Mouse (Mus musculus): Measurements from ENCODE around the gene Bcor. TPM values are rescaled to one million over a fixed set of nuclear protein-coding genes. Genes with fewer than 3 reads are reported as not detected.
A peak's percentile ranks its signal among the peaks of the same experiment; 100 is the strongest.

Gene Bcor
- total RNA-seq, 1 experiment from 2014 or later, result 42.0 TPM

GRCm38 (mm10) chrX:12060848-12061247 is 99.3 kb downstream of the Bcor start:
- ATAC-seq (replicated peaks in 1 of 2; ENCODE audit: insufficient read depth in 1 of 2, low FRiP score in 2 of 2, low TSS enrichment in 1 of 2, low read depth in 1 of 2, poor library complexity in 2 of 2, severe bottlenecking in 2 of 2), result no peak

- ATAC-seq (replicated peaks in 1 of 2; ENCODE audit: insufficient read depth in 1 of 2, low FRiP score in 2 of 2, low TSS enrichment in 1 of 2, low read depth in 1 of 2, poor library complexity in 2 of 2, severe bottlenecking in 2 of 2), result no peak
Observed at GRCm38 (mm10) chrX:12057210-12057609, 102.9 kb downstream of the Bcor start.

DNA sequence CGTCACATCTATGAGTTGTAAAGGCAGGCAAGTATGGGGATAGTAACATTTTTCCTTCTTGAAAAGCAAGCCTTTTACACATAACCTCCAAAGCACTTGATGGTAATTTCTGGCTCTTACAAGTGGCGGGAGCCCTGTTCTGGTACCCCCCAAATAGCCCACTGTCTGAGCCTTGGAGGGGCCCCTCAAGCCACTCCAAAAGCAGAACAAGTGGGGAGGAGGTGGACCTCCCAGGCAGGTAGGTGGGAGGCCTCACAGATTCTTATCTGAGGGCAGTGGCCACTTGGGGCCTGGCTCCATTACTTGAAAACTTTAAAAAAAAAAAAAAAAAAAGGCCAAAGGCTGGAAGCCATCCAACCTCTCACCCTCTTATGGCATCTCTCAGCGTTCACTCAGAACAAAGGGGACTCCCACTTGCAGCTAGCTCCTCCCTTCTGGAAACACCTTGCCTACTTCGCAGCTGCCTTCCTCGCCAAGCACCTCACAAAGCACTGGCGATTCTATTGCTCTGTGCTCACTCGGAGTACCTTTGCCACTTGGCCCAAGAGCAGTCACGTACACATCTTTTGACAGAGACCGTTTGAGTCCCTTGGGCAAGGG is 106.7 kb downstream of the Bcor start:
- no peak for ATAC-seq (replicated peaks in 1 of 2; ENCODE audit: insufficient read depth in 1 of 2, low FRiP score in 2 of 2, low TSS enrichment in 1 of 2, low read depth in 1 of 2, poor library complexity in 2 of 2, severe bottlenecking in 2 of 2)

DNA sequence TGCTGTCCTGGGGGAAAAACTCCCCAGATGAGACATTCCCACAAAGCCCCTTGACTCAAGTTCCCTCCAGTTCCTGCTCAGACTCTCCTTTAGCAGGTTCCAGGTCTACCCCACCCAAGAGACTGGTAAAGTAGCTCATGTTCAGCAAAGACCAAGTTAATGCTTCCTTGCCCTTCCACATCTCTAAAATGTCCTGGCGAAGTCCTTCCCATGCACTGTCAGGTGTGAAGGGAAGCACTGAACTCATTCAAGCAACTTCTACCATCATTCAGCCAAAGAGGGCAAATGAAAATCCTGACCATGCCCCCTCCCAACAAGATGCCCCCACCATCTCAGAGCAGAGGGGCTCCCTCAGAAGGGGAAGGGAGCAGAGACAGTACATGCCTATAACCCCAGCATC is 107.5 kb downstream of the Bcor start:
- ATAC-seq (replicated peaks in 1 of 2; ENCODE audit: insufficient read depth in 1 of 2, low FRiP score in 2 of 2, low TSS enrichment in 1 of 2, low read depth in 1 of 2, poor library complexity in 2 of 2, severe bottlenecking in 2 of 2), result no peak

GRCm38 (mm10) chrX:12048721-12049120 is 111.4 kb downstream of the Bcor start:
- ATAC-seq (replicated peaks in 1 of 2; ENCODE audit: insufficient read depth in 1 of 2, low FRiP score in 2 of 2, low TSS enrichment in 1 of 2, low read depth in 1 of 2, poor library complexity in 2 of 2, severe bottlenecking in 2 of 2), result no peak

DNA sequence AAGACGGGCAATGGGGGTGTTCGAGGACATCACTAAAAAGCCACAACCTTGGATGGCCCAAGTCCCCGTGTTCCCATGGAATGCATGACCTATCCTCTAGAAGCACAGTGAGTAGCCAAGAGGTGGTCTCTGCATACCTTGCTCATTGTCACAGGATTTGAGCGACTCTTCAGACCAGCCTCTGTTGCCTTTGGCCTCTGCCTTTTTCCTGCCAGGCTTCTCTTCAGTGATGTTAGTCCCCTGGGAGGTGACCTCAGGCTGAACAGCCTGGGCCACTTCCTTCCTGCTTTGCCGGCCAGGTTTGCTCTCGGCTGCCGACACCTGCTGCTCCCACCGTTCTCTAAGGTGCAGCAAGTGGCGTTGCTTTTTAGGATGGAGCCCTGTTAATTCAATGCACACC is 112.0 kb downstream of the Bcor start:
- no peak for ATAC-seq (replicated peaks in 1 of 2; ENCODE audit: insufficient read depth in 1 of 2, low FRiP score in 2 of 2, low TSS enrichment in 1 of 2, low read depth in 1 of 2, poor library complexity in 2 of 2, severe bottlenecking in 2 of 2)

DNA sequence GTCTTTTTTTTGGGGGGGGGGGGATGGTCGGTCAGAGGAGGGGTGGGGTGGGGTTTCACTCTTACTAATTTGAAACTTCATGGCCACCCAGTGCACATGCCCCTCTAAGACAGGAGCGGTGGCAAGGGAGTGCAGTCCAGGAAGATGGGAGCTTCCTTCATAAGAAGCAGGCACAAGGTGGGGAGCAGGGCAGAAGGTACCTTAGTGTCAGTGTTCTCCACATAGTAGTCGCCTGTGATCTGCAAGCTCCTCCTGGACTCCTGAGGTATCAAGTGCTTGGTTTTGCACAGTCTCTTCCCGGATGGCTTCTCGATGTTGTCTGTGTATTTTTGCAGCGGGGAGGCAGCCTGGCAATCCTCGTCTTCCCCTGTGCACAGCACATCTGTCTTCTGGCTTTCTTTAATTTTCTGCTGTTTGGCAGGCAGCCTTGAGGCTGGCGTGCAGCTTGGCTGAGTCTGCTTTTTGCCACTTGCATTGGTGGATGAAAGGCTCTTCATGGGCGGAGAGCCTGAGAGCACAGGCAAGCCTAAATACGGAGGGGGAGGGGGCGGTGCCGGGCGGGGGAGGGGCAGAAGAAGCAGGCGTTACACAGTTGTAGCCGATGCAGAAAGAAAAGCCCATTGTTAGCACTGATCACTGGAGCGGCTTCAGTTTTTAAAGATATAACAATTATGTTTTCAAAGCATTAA is 112.8 kb downstream of the Bcor start:
- no peak for ATAC-seq (replicated peaks in 1 of 2; ENCODE audit: insufficient read depth in 1 of 2, low FRiP score in 2 of 2, low TSS enrichment in 1 of 2, low read depth in 1 of 2, poor library complexity in 2 of 2, severe bottlenecking in 2 of 2)

DNA sequence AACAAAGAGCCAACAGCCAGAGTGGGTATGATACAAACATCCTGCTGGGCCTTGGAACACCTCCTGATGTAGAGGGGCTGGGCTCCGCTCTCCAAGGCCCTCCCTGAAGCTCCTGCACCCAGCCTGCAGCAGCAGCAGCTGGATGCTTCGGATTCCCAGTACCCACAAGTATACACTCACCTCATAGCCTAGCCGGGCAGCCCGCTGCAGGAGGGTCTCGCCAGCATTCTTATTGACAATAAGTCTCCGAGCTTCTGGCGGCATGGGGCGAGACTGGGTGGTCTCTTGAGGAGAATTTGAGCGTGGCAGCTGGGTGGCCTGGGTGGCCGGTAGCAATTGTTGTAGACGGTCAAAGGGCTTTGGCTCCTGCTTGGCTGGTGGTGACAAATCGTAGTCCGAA is 113.5 kb downstream of the Bcor start:
- no peak for ATAC-seq (replicated peaks in 1 of 2; ENCODE audit: insufficient read depth in 1 of 2, low FRiP score in 2 of 2, low TSS enrichment in 1 of 2, low read depth in 1 of 2, poor library complexity in 2 of 2, severe bottlenecking in 2 of 2)

- ATAC-seq (replicated peaks in 1 of 2; ENCODE audit: insufficient read depth in 1 of 2, low FRiP score in 2 of 2, low TSS enrichment in 1 of 2, low read depth in 1 of 2, poor library complexity in 2 of 2, severe bottlenecking in 2 of 2), result no peak
Observed at GRCm38 (mm10) chrX:12043352-12043751, 116.8 kb downstream of the Bcor start.

- ATAC-seq (replicated peaks in 1 of 2; ENCODE audit: insufficient read depth in 1 of 2, low FRiP score in 2 of 2, low TSS enrichment in 1 of 2, low read depth in 1 of 2, poor library complexity in 2 of 2, severe bottlenecking in 2 of 2), result no peak
Observed at GRCm38 (mm10) chrX:12041453-12041852, 118.7 kb downstream of the Bcor start.

GRCm38 (mm10) chrX:12014726-12015464 is 145.3 kb downstream of the Bcor start:
- peak; percentile 75 to 81 for ATAC-seq (replicated peaks in 1 of 2; ENCODE audit: insufficient read depth in 1 of 2, low FRiP score in 2 of 2, low TSS enrichment in 1 of 2, low read depth in 1 of 2, poor library complexity in 2 of 2, severe bottlenecking in 2 of 2)

- ATAC-seq (replicated peaks in 1 of 2; ENCODE audit: insufficient read depth in 1 of 2, low FRiP score in 2 of 2, low TSS enrichment in 1 of 2, low read depth in 1 of 2, poor library complexity in 2 of 2, severe bottlenecking in 2 of 2), result no peak
Observed at GRCm38 (mm10) chrX:12010660-12011059, 149.5 kb downstream of the Bcor start.

DNA sequence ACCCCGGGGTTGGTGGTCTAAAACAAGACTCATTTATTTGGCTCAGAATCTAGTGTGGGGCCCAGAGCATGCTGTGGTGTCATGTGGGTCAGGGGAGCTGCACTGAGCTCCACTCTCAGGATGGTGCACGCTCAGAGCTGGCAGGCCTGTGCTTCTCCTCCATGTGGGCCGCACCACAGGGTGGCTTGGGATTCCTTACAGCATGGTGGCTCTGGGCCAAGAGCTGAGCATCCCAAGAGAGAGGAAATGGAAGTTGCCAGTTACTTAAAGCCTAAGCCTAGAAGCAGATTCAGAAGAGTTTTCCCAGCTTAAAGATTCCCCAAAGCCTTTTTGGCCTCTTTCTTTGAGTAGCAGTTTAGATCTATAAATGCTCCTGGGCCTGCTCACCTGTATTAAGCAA is 151.1 kb downstream of the Bcor start:
- no peak for ATAC-seq (replicated peaks in 1 of 2; ENCODE audit: insufficient read depth in 1 of 2, low FRiP score in 2 of 2, low TSS enrichment in 1 of 2, low read depth in 1 of 2, poor library complexity in 2 of 2, severe bottlenecking in 2 of 2)

- ATAC-seq (replicated peaks in 1 of 2; ENCODE audit: insufficient read depth in 1 of 2, low FRiP score in 2 of 2, low TSS enrichment in 1 of 2, low read depth in 1 of 2, poor library complexity in 2 of 2, severe bottlenecking in 2 of 2), result no peak
Observed at GRCm38 (mm10) chrX:12007832-12008540, 152.2 kb downstream of the Bcor start.

DNA sequence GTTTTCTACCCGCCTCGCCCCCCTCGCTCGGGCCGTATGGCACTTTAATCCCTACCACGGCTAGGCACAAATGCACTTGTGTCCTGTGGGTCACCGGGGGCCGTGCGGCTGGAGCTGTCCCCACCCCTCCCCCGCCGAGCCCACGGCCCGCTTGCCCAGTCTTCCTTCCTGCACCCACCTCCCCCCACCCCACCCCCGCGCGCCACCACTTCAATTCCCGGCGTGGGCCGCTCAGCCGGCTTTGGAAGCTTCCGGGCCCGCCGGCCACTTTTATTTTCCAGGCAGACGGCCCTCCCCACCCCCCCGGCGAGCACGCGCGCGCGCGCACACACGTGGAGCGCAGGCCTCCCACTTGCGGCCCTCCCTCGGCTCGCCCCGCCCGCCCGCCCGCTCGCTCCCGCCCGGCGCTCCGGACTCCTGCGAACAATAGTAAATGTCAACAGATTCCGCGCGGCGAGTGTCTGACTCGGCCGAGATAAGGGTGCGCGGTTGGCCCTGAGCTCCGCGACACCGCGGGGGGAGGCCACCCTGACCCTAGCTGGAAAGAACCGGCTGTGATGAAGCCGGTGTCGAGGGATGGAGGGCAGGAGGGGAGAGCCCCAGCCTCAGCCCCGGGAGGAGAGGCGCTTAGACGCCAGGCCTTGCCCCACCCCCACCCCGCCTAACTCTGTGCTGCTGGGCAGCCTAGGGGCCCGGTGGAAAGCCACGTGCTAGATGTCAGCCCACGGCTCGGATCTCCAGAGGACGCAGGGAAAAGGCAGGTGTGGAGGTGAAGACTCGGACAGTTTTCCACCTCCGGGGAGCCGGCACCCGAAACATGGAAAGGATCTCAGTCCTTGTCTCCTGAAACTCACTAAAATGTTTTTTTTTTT is 153.0 kb downstream of the Bcor start:
- peak; percentile 37; a peak in 3 of 4 replicates for ATAC-seq (replicated peaks in 1 of 2; ENCODE audit: insufficient read depth in 1 of 2, low FRiP score in 2 of 2, low TSS enrichment in 1 of 2, low read depth in 1 of 2, poor library complexity in 2 of 2, severe bottlenecking in 2 of 2)

DNA sequence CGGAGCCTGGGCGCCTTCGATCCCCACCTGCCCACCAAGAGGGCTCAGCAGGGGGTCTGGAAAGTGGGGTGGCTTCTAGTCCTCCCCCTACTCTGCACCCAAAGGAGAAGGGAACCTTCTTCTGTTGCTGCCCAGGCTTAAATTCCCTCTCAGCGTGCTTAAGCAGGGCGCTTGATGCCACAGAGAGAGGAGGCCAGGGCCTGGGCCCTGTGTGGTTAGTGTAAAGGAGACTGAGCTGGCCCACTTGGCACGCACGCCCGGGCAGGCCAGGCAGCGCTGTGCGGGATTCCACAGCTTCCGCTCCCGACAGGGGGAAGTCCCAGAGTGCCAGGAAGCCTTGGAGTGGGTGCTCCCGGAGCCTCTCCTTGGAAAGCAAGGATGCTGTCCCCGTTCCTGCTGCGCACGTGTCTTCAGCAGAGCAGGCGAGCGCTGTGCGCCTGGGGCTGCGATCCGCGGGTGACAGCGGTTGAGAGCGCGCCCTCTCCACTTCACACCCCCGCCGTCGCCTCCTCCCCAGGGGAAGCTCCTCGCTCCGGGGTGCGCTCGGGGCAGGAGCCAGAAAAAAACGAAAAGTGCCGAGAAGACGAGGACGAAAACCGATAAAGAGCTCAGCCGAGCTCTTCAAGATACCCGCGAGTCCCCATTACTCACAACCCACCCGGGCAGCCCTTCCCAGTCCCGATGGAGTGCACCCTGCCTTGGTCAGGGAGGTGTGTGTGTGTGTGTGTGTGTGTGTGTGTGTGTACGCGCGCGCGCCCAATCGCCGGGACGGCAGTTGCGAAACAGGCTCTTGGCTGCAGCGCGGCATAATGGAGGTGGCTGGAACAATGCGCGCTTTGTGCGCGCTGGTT is 153.9 kb downstream of the Bcor start:
- peak in 1 of 2 experiments; percentile 30; a peak in 1 of 4 replicates for ATAC-seq (replicated peaks in 1 of 2; ENCODE audit: insufficient read depth in 1 of 2, low FRiP score in 2 of 2, low TSS enrichment in 1 of 2, low read depth in 1 of 2, poor library complexity in 2 of 2, severe bottlenecking in 2 of 2)
